Comparison of ENCODE assay signal across 9 mouse cellular contexts in the genomic region with DNA sequence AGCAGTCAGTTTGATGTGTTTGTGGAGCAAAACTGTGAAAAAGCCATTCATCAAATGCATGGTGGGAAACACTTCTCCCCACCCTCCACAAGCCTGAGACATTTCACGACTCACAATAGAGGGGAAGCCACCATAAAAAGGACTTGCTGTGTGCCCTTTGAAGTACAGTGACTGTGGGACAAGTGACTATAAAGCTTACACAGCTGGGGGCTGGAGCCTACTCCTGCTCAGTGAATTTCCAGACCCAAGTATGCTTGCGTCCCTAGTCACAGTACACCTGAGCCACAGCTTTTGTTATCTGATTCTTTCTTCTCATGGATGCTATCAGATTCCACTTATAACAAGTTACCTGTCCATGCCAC.
DNase-seq lines count a peak whose midpoint lies in the region; ATAC-seq and TF ChIP-seq lines count a peak whose summit lies in the region.
"Had no signal": no experiment of that assay in that cellular context is flagged by ENCODE, and none has a peak within 500 bp of the region (broad histone marks: within the 10 kb centered on the region; RNA-seq: fewer than 3 reads in every experiment).

No protein-coding gene starts in this region.

- no peaks in the 10 kb centered on the region for H3K9me3 ChIP-seq in heart, embryonic 12.5 days (replicated peaks)
- no peaks in the 10 kb centered on the region for H3K9me3 ChIP-seq in midbrain, embryonic 13.5 days
- H3K9me3 ChIP-seq in midbrain, postnatal 0 days (ENCODE audit: low read length) = no peaks in the 10 kb centered on the region
- no peaks in the 10 kb centered on the region for H3K9me3 ChIP-seq in intestine, postnatal 0 days (ENCODE audit: control insufficient read depth)
- H3K9me3 ChIP-seq: liver, embryonic 15.5 days had no signal

- no peak for ATAC-seq in heart, embryonic 12.5 days (ENCODE audit: insufficient number of reproducible peaks, low FRiP score)
- peak; percentile 56 for ATAC-seq in midbrain, embryonic 13.5 days
- no peak for ATAC-seq in midbrain, postnatal 0 days (ENCODE audit: low FRiP score)
- peak; percentile 17 for ATAC-seq in intestine, postnatal 0 days
- ATAC-seq in inflammation-experienced regulatory T-cells, adult 6 months = no peak

- no peak overlapping the region for H3K4me2 ChIP-seq in heart, embryonic 12.5 days
- no peak overlapping the region for H3K4me2 ChIP-seq in midbrain, embryonic 13.5 days (replicated peaks)
- no peak overlapping the region for H3K4me2 ChIP-seq in midbrain, postnatal 0 days (ENCODE audit: low read depth, low read length, poor library complexity, severe bottlenecking)
- H3K4me2 ChIP-seq in intestine, postnatal 0 days (replicated peaks; ENCODE audit: low read depth) = peak overlapping the region; percentile 54; the same call in 1 of the 2 replicates

- H3K27me3 ChIP-seq in heart, embryonic 12.5 days (replicated peaks) = no peaks in the 10 kb centered on the region
- H3K27me3 ChIP-seq in midbrain, embryonic 13.5 days = no peaks in the 10 kb centered on the region
- H3K27me3 ChIP-seq in midbrain, postnatal 0 days (ENCODE audit: insufficient read depth, low read length) = no peaks in the 10 kb centered on the region
- no peaks in the 10 kb centered on the region for H3K27me3 ChIP-seq in intestine, postnatal 0 days (replicated peaks; ENCODE audit: control insufficient read depth, insufficient read depth, low read length)
- H3K27me3 ChIP-seq: liver, embryonic 15.5 days had no signal

- H3K36me3 ChIP-seq in heart, embryonic 12.5 days = no peaks in the 10 kb centered on the region
- no peaks in the 10 kb centered on the region for H3K36me3 ChIP-seq in midbrain, embryonic 13.5 days
- H3K36me3 ChIP-seq in midbrain, postnatal 0 days (ENCODE audit: insufficient read depth, low read length) = no peaks in the 10 kb centered on the region
- H3K36me3 ChIP-seq in intestine, postnatal 0 days (ENCODE audit: control insufficient read depth, insufficient read depth) = no peaks in the 10 kb centered on the region
- H3K36me3 ChIP-seq: liver, embryonic 15.5 days had no signal

- DNase-seq in heart, adult 18-20 months = no peak
- no peak for DNase-seq in midbrain, postnatal 0 days (ENCODE audit: low spot score)
- DNase-seq in frontal cortex, postnatal 14 days (ENCODE audit: low spot score in 2 of 2) = no peak
- DNase-seq in gastrocnemius, postnatal 10 days = no peak

- H3K27ac ChIP-seq in heart, embryonic 12.5 days (ENCODE audit: poor library complexity, severe bottlenecking) = peak overlapping the region; percentile 39
- peak overlapping the region; percentile 36; the same call in 1 of the 2 replicates for H3K27ac ChIP-seq in midbrain, embryonic 13.5 days
- no peak overlapping the region for H3K27ac ChIP-seq in midbrain, postnatal 0 days (ENCODE audit: low read depth, low read length)
- peak overlapping the region; percentile 63 for H3K27ac ChIP-seq in intestine, postnatal 0 days (ENCODE audit: low read depth, low read length)
- H3K27ac ChIP-seq: liver, embryonic 15.5 days had no signal

- TF ChIP-seq CTCF in midbrain, postnatal 0 days (IDR thresholded peaks at IDR 0.05) = no peak
- no peak for TF ChIP-seq CTCF in intestine, postnatal 0 days (IDR thresholded peaks at IDR 0.05; ENCODE audit: low read depth)

- WGBS in heart, embryonic 12.5 days = 53% methylated on average over 2 of the region's 2 CpGs
- 25% methylated on average over 2 of the region's 2 CpGs for WGBS in midbrain, embryonic 13.5 days
- 24% methylated on average over 2 of the region's 2 CpGs for WGBS in midbrain, postnatal 0 days
- 34% methylated on average over 2 of the region's 2 CpGs for WGBS in intestine, postnatal 0 days

- H3K4me1 ChIP-seq in heart, embryonic 12.5 days (replicated peaks) = peaks cover 54% of the 10 kb centered on the region
- peaks cover 33% of the 10 kb centered on the region for H3K4me1 ChIP-seq in midbrain, embryonic 13.5 days (replicated peaks)
- peaks cover 3% of the 10 kb centered on the region; the same call in 1 of the 2 replicates for H3K4me1 ChIP-seq in midbrain, postnatal 0 days (ENCODE audit: insufficient read depth, low read length)
- peaks cover 8% of the 10 kb centered on the region for H3K4me1 ChIP-seq in intestine, postnatal 0 days (replicated peaks; ENCODE audit: control insufficient read depth, insufficient read depth, low read length)

- H3K4me3 ChIP-seq in heart, embryonic 12.5 days = no peak overlapping the region
- H3K4me3 ChIP-seq in midbrain, embryonic 13.5 days (replicated peaks) = no peak overlapping the region
- no peak overlapping the region for H3K4me3 ChIP-seq in midbrain, postnatal 0 days (ENCODE audit: low read depth, low read length)
- H3K4me3 ChIP-seq in intestine, postnatal 0 days (ENCODE audit: low read depth, low read length) = no peak overlapping the region
- H3K4me3 ChIP-seq: liver, embryonic 15.5 days had no signal

- H3K9ac ChIP-seq in heart, embryonic 12.5 days = no peak overlapping the region
- no peak overlapping the region for H3K9ac ChIP-seq in midbrain, embryonic 13.5 days (replicated peaks)
- H3K9ac ChIP-seq in midbrain, postnatal 0 days (replicated peaks; ENCODE audit: low read length, poor library complexity, severe bottlenecking) = no peak overlapping the region
- H3K9ac ChIP-seq in intestine, postnatal 0 days (ENCODE audit: low read depth, low read length) = no peak overlapping the region
- H3K9ac ChIP-seq: liver, embryonic 15.5 days had no signal

Comparison
In these comparisons a context has a peak if more than half of its experiments do, and no peak if none do; other contexts are left out.
1. ATAC-seq: peak in midbrain, embryonic 13.5 days (single experiment) and intestine, postnatal 0 days (single experiment); none in heart, embryonic 12.5 days (single experiment), midbrain, postnatal 0 days (single experiment) and inflammation-experienced regulatory T-cells, adult 6 months (single experiment).